Mouse (Mus musculus) midbrain, embryonic 16.5 days (tissue): Measurements from ENCODE around the gene Frs3. TPM values are rescaled to one million over a fixed set of nuclear protein-coding genes. Genes with fewer than 3 reads are reported as not detected.

Source experiments
- ATAC-seq: fragments of 200-750 bp; cut with Nextera tagmentation; 2 replicates; pipeline ENCODE4 v1.8.0; 2017; ENCODE audit warnings: moderate TSS enrichment
- H3K27ac ChIP-seq: fragments of 300-500 bp; sonication (generic); 2 replicates; pipeline ENCODE4 v1.5.1; 2014; ENCODE audit warnings: mild to moderate bottlenecking, low read length, mixed read lengths
- H3K27me3 ChIP-seq: fragments of 300-500 bp; sonication (generic); 2 replicates; pipeline ENCODE4 v1.6.1; 2014; ENCODE audit warnings: low read depth, low read length, mixed read lengths; ENCODE audit not compliant: control insufficient read depth, insufficient read depth
- H3K36me3 ChIP-seq: fragments of 300-500 bp; sonication (generic); 2 replicates; pipeline ENCODE4 v1.6.1; 2014; ENCODE audit warnings: mild to moderate bottlenecking, low read length, moderate library complexity, mixed read lengths; ENCODE audit not compliant: control insufficient read depth, insufficient read depth
- H3K4me1 ChIP-seq: fragments of 300-500 bp; sonication (generic); 2 replicates; pipeline ENCODE4 v1.6.1; 2014; ENCODE audit warnings: mild to moderate bottlenecking, low read length, mixed read lengths; ENCODE audit not compliant: control insufficient read depth, insufficient read depth
- H3K4me2 ChIP-seq: fragments of 300-500 bp; sonication (generic); 2 replicates; pipeline ENCODE4 v1.6.1; 2014; ENCODE audit warnings: mild to moderate bottlenecking, low read length, mixed read lengths
- H3K4me3 ChIP-seq: fragments of 300-500 bp; sonication (generic); 2 replicates; pipeline ENCODE4 v1.5.1; 2014; ENCODE audit warnings: low read depth, mild to moderate bottlenecking, low read length, moderate library complexity, mixed read lengths
- H3K9ac ChIP-seq: fragments of 300-500 bp; sonication (generic); 2 replicates; pipeline ENCODE4 v1.6.1; 2014; ENCODE audit warnings: low read depth, low read length, mixed read lengths
- H3K9me3 ChIP-seq: fragments of 300-500 bp; sonication (generic); replicated peaks from 2 replicates; pipeline ENCODE4 v1.6.1; 2014; ENCODE audit warnings: mild to moderate bottlenecking, low read length, mixed read lengths; ENCODE audit not compliant: control insufficient read depth, poor library complexity, severe bottlenecking
- WGBS: fragments of 180-500 bp; shearing (Covaris S2); extraction: QIAGEN DNeasy Blood & Tissue Kit; methylation state at CpG from one replicate; pipeline ENCODE4 v1.1.7; 2014; 5-methylcytosine and 5-hydroxymethylcytosine counted together
- polyA plus RNA-seq: library from polyadenylated mRNA; unstranded; fragments of >200 nt; fragmentation: Nextera tagmentation; extraction: Ambion mirVana; gene quantifications from 2 replicates; pipeline ENCODE4 v1.2.1, GENCODE M21; 2015

Frs3 gene
- polyA plus RNA-seq, 1 experiment from 2014 or later: 54.1 TPM

GRCm38 (mm10) chr17:47710036-47710435 is 21.2 kb downstream of the Frs3 start:
- Histone ChIP-seq H3K9ac (no peak overlapping the region), H3K4me3 (no peak overlapping the region), H3K9me3 (no peaks in the 10 kb centered on the region), H3K4me1 (peaks cover 2% of the 10 kb centered on the region; the same call in 1 of the 2 replicates), H3K4me2 (no peak overlapping the region), H3K36me3 (no peaks in the 10 kb centered on the region), H3K27me3 (no peaks in the 10 kb centered on the region), H3K27ac (no peak overlapping the region)
- 89% methylated on average over 3 of the region's 3 CpGs for WGBS
- no peak for ATAC-seq

GRCm38 (mm10) chr17:47711883-47712282 is 23.1 kb downstream of the Frs3 start:
- Histone ChIP-seq H3K9ac (no peak overlapping the region), H3K27ac (no peak overlapping the region), H3K36me3 (no peaks in the 10 kb centered on the region), H3K27me3 (no peaks in the 10 kb centered on the region), H3K4me1 (peaks cover 2% of the 10 kb centered on the region; the same call in 1 of the 2 replicates), H3K4me3 (no peak overlapping the region), H3K9me3 (no peaks in the 10 kb centered on the region), H3K4me2 (no peak overlapping the region)
- 65% methylated on average over 6 of the region's 6 CpGs for WGBS
- no peak for ATAC-seq

GRCm38 (mm10) chr17:47712889-47713571 is 24.2 kb downstream of the Frs3 start:
- ATAC-seq: peak; percentile 43; the same call in 1 of the 2 replicates
- H3K9ac ChIP-seq: peak overlapping the region; percentile 54; the same call in 1 of the 2 replicates
- peaks cover 2% of the 10 kb centered on the region; the same call in 1 of the 2 replicates for H3K4me1 ChIP-seq
- no peaks in the 10 kb centered on the region for H3K27me3 ChIP-seq
- peak overlapping the region; percentile 47; the same call in 1 of the 2 replicates for H3K27ac ChIP-seq
- H3K4me2 ChIP-seq: peak overlapping the region; percentile 37; the same call in 1 of the 2 replicates
- no peaks in the 10 kb centered on the region for H3K36me3 ChIP-seq
- 53% methylated on average over 22 of the region's 22 CpGs for WGBS
- H3K4me3 ChIP-seq: no peak overlapping the region
- no peaks in the 10 kb centered on the region for H3K9me3 ChIP-seq

- H3K4me1 ChIP-seq: peaks cover 2% of the 10 kb centered on the region; the same call in 1 of the 2 replicates
- H3K4me3 ChIP-seq: no peak overlapping the region
- H3K4me2 ChIP-seq: no peak overlapping the region
- no peaks in the 10 kb centered on the region for H3K27me3 ChIP-seq
- no peak for ATAC-seq
- no peaks in the 10 kb centered on the region for H3K36me3 ChIP-seq
- 55% methylated on average over 3 of the region's 3 CpGs for WGBS
- H3K27ac ChIP-seq: no peak overlapping the region
- H3K9me3 ChIP-seq: no peaks in the 10 kb centered on the region
- H3K9ac ChIP-seq: no peak overlapping the region
These were observed 26.2 kb downstream of the Frs3 start for GRCm38 (mm10) chr17:47715037-47715436.

GRCm38 (mm10) chr17:47721183-47721582 is 32.4 kb downstream of the Frs3 start:
- H3K4me3 ChIP-seq: no peak overlapping the region
- no peaks in the 10 kb centered on the region for H3K36me3 ChIP-seq
- WGBS: 87% methylated on average over 4 of the region's 4 CpGs
- no peak overlapping the region for H3K4me2 ChIP-seq
- H3K4me1 ChIP-seq: no peaks in the 10 kb centered on the region
- no peak for ATAC-seq
- H3K27me3 ChIP-seq: no peaks in the 10 kb centered on the region
- no peak overlapping the region for H3K9ac ChIP-seq
- no peaks in the 10 kb centered on the region for H3K9me3 ChIP-seq
- H3K27ac ChIP-seq: no peak overlapping the region

- Histone ChIP-seq H3K9ac (no peak within 1 kb of the TSS), H3K4me2 (no peak within 1 kb of the TSS), H3K36me3 (no peaks in the 10 kb centered on the region), H3K27ac (no peak within 1 kb of the TSS), H3K4me1 (no peaks in the 10 kb centered on the region), H3K9me3 (no peaks in the 10 kb centered on the region), H3K27me3 (no peaks in the 10 kb centered on the region), H3K4me3 (no peak within 1 kb of the TSS)
- no peak for ATAC-seq
- WGBS: 81% methylated on average over 11 of the region's 11 CpGs
These were observed 37.7 kb downstream of the Frs3 start, which contains the start of gene Pgc for GRCm38 (mm10) chr17:47726566-47726965. Gene Pgc (plus strand): TSS chr17:47726842.

- WGBS: 49% methylated on average over 24 of the region's 24 CpGs
- Histone ChIP-seq H3K4me1 (no peaks in the 10 kb centered on the region), H3K4me3 (no peak overlapping the region), H3K9ac (no peak overlapping the region), H3K27me3 (no peaks in the 10 kb centered on the region), H3K9me3 (no peaks in the 10 kb centered on the region), H3K4me2 (no peak overlapping the region), H3K36me3 (no peaks in the 10 kb centered on the region), H3K27ac (no peak overlapping the region)
- no peak for ATAC-seq
These were observed 42.1 kb downstream of the Frs3 start for GRCm38 (mm10) chr17:47730633-47731575.

GRCm38 (mm10) chr17:47735553-47736100 is 46.8 kb downstream of the Frs3 start:
- peaks cover 15% of the 10 kb centered on the region for H3K4me1 ChIP-seq
- peaks cover 17% of the 10 kb centered on the region for H3K27me3 ChIP-seq
- no peak overlapping the region for H3K4me3 ChIP-seq
- no peaks in the 10 kb centered on the region for H3K9me3 ChIP-seq
- no peak overlapping the region for H3K27ac ChIP-seq
- 78% methylated on average over 14 of the region's 14 CpGs for WGBS
- ATAC-seq: no peak
- H3K4me2 ChIP-seq: no peak overlapping the region
- no peaks in the 10 kb centered on the region for H3K36me3 ChIP-seq
- no peak overlapping the region for H3K9ac ChIP-seq
